In the genomic region with DNA sequence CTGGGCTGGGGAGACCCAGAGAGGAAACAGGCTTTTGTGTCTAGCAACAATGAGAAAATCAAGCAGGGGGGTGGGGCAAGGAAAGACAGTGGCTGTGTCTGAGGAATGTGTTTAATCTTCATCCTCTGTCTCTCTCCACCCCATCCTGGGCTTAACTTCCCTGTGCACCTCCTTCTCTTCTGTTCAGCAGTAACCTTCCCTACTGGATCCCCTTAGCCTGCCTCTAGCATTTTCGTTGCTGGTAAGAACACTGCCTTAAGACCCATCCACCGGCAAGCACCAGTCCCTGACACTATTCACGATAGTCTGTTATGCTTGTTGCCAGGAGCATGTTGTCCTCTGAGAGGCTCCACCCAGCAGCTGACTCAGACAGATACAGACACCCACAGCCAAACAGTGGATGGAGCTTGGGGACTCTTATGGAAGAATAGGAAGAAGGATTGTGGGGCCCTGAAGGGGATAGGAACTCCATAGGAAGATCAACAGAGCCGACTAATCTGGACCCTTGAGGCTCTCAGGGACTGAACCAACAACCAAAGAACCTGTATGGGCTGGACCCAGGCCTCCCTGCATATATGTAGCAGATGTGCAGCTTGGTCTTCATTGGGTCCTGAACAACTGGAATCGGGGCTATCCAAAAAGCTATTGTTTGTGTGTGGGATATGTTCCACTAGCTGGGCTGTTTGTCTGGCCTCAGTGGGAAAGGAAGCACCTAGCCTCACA, we compare ENCODE assay signal across 9 mouse cellular contexts. TPM values are rescaled to one million over a fixed set of nuclear protein-coding genes. Genes with fewer than 3 reads are reported as not detected.
DNase-seq lines count a peak whose midpoint lies in the region; ATAC-seq and TF ChIP-seq lines count a peak whose summit lies in the region.
"Had no signal": no experiment of that assay in that cellular context is flagged by ENCODE, and none has a peak within 500 bp of the region (broad histone marks: within the 10 kb centered on the region; RNA-seq: fewer than 3 reads in every experiment).

No protein-coding gene starts in this region.

- H3K9me3 ChIP-seq in midbrain, embryonic 10.5 days (replicated peaks) = no peaks in the 10 kb centered on the region; the same call in 1 of the 2 replicates
- H3K9me3 ChIP-seq in midbrain, embryonic 13.5 days = no peaks in the 10 kb centered on the region
- no peaks in the 10 kb centered on the region for H3K9me3 ChIP-seq in stomach, postnatal 0 days (ENCODE audit: control insufficient read depth, low read length)
- H3K9me3 ChIP-seq in forebrain, embryonic 14.5 days (replicated peaks; ENCODE audit: control insufficient read depth, low read length) = no peaks in the 10 kb centered on the region

- ATAC-seq in midbrain, embryonic 13.5 days = no peak
- ATAC-seq in stomach, postnatal 0 days (ENCODE audit: low FRiP score, low TSS enrichment) = peak; percentile 80
- ATAC-seq in forebrain, embryonic 14.5 days = no peak
- no peak for ATAC-seq in monocyte, adult 5-6 weeks (replicated peaks; ENCODE audit: insufficient number of reproducible peaks, low FRiP score, low TSS enrichment, poor library complexity, severe bottlenecking)

- no peaks in the 10 kb centered on the region for H3K27me3 ChIP-seq in midbrain, embryonic 10.5 days (ENCODE audit: low read depth, poor library complexity, severe bottlenecking)
- no peaks in the 10 kb centered on the region for H3K27me3 ChIP-seq in midbrain, embryonic 13.5 days
- H3K27me3 ChIP-seq in liver, adult 2 months (ENCODE audit: control insufficient read depth, insufficient read depth, low read length) = no peaks in the 10 kb centered on the region
- H3K27me3 ChIP-seq in stomach, postnatal 0 days (ENCODE audit: control insufficient read depth, insufficient read depth, low read length) = no peaks in the 10 kb centered on the region
- H3K27me3 ChIP-seq in forebrain, embryonic 14.5 days (replicated peaks; ENCODE audit: control insufficient read depth, insufficient read depth, low read length) = no peaks in the 10 kb centered on the region

- 30% methylated on average over 5 of the region's 5 CpGs for WGBS in midbrain, embryonic 10.5 days
- 18% methylated on average over 5 of the region's 5 CpGs for WGBS in midbrain, embryonic 13.5 days
- WGBS in liver, adult 2 months = 50% methylated on average over 5 of the region's 5 CpGs
- 25% methylated on average over 5 of the region's 5 CpGs for WGBS in stomach, postnatal 0 days
- WGBS in forebrain, embryonic 14.5 days = 30% methylated on average over 5 of the region's 5 CpGs

- TF ChIP-seq EP300 in stomach, postnatal 0 days (optimal IDR thresholded peaks at IDR 0.05) = no peak

- no peak for TF ChIP-seq POLR2A in liver, adult 2 months (IDR thresholded peaks at IDR 0.05; ENCODE audit: extremely low read depth, insufficient read depth, low read length)

- H3K79me2 ChIP-seq in liver, adult 2 months (ENCODE audit: control insufficient read depth, insufficient read depth, low read length) = no peaks in the 10 kb centered on the region

- H3K9ac ChIP-seq in midbrain, embryonic 13.5 days (replicated peaks) = no peak overlapping the region
- H3K9ac ChIP-seq in liver, adult 2 months (ENCODE audit: low read depth, low read length) = no peak overlapping the region
- H3K9ac ChIP-seq in stomach, postnatal 0 days (ENCODE audit: low read length) = no peak overlapping the region
- H3K9ac ChIP-seq in forebrain, embryonic 14.5 days (ENCODE audit: low read length) = no peak overlapping the region

- no peak overlapping the region for H3K4me3 ChIP-seq in midbrain, embryonic 10.5 days
- H3K4me3 ChIP-seq in midbrain, embryonic 13.5 days (replicated peaks) = no peak overlapping the region
- H3K4me3 ChIP-seq in liver, adult 2 months (ENCODE audit: insufficient read depth, low read depth, low read length) = no peak overlapping the region
- H3K4me3 ChIP-seq in stomach, postnatal 0 days (ENCODE audit: low read depth, low read length) = no peak overlapping the region
- H3K4me3 ChIP-seq in forebrain, embryonic 14.5 days (ENCODE audit: low read depth, low read length) = no peak overlapping the region

- peaks cover 13% of the 10 kb centered on the region for H3K4me1 ChIP-seq in midbrain, embryonic 10.5 days
- H3K4me1 ChIP-seq in midbrain, embryonic 13.5 days (replicated peaks) = peaks cover 7% of the 10 kb centered on the region
- peaks cover 4% of the 10 kb centered on the region for H3K4me1 ChIP-seq in liver, adult 2 months (ENCODE audit: control insufficient read depth, insufficient read depth, low read length)
- H3K4me1 ChIP-seq in stomach, postnatal 0 days (replicated peaks; ENCODE audit: control insufficient read depth, insufficient read depth) = no peaks in the 10 kb centered on the region
- no peaks in the 10 kb centered on the region for H3K4me1 ChIP-seq in forebrain, embryonic 14.5 days (ENCODE audit: control insufficient read depth, insufficient read depth, low read length)

- no peaks in the 10 kb centered on the region for H3K36me3 ChIP-seq in midbrain, embryonic 10.5 days
- H3K36me3 ChIP-seq in midbrain, embryonic 13.5 days = no peaks in the 10 kb centered on the region
- H3K36me3 ChIP-seq in liver, adult 2 months (ENCODE audit: control insufficient read depth, insufficient read depth, low read length) = no peaks in the 10 kb centered on the region
- H3K36me3 ChIP-seq in stomach, postnatal 0 days (ENCODE audit: control insufficient read depth, insufficient read depth, low read length) = no peaks in the 10 kb centered on the region
- no peaks in the 10 kb centered on the region for H3K36me3 ChIP-seq in forebrain, embryonic 14.5 days (ENCODE audit: control insufficient read depth, insufficient read depth, low read length)

- H3K27ac ChIP-seq in midbrain, embryonic 10.5 days (replicated peaks) = peak overlapping the region; percentile 72
- no peak overlapping the region for H3K27ac ChIP-seq in midbrain, embryonic 13.5 days
- H3K27ac ChIP-seq in liver, adult 2 months (replicated peaks; ENCODE audit: insufficient read depth, low read depth, low read length) = 0 out of 2 replicates have a peak overlapping the region, but pooled peaks have one; percentile 2
- peak overlapping the region; percentile 79 for H3K27ac ChIP-seq in stomach, postnatal 0 days (replicated peaks)
- H3K27ac ChIP-seq in forebrain, embryonic 14.5 days (ENCODE audit: low read depth, low read length) = no peak overlapping the region

- no peak for DNase-seq in midbrain, embryonic 10.5 days (ENCODE audit: low spot score)
- peak; percentile 69 to 74 for DNase-seq in heart, adult 18-20 months
- no peak for DNase-seq in liver, adult 2 months (ENCODE audit: extremely low read depth, low read depth, low spot score)
- DNase-seq in stomach, postnatal 0 days (ENCODE audit: low spot score) = no peak
- no peak for DNase-seq in forebrain, embryonic 14.5 days (ENCODE audit: low spot score)
- no peak for DNase-seq in left cerebral cortex, postnatal 10 days (ENCODE audit: extremely low spot score in 1 of 2, low spot score in 2 of 2)

- intact Hi-C loops in left cerebral cortex, postnatal 10 days (cut with DNase I) = no loop called here

- no peak for TF ChIP-seq CTCF in liver, adult 2 months (IDR thresholded peaks at IDR 0.05; ENCODE audit: low read depth, low read length)
- no peak for TF ChIP-seq CTCF in stomach, postnatal 0 days (IDR thresholded peaks at IDR 0.05; ENCODE audit: low read depth)

- no peak overlapping the region for H3K4me2 ChIP-seq in midbrain, embryonic 13.5 days (replicated peaks)
- H3K4me2 ChIP-seq in stomach, postnatal 0 days (replicated peaks; ENCODE audit: low read depth) = 0 out of 2 replicates have a peak overlapping the region, but pooled peaks have one; percentile 17
- no peak overlapping the region for H3K4me2 ChIP-seq in forebrain, embryonic 14.5 days (ENCODE audit: low read length)

RNA-seq across cellular contexts. Expression of a gene that starts 8.4 kb away (rescaled TPM):
- 0.21 and 0.39 TPM in 2 replicates for polyA plus RNA-seq in midbrain, embryonic 10.5 days (2016; fragmentation: Nextera tagmentation; extraction: Ambion mirVana)
- polyA plus RNA-seq in midbrain, embryonic 13.5 days (2015; fragmentation: Nextera tagmentation; extraction: Ambion mirVana) = not detected in 2 replicates
- not detected for total RNA-seq in heart, adult 18-20 months (2021)
- not detected in 2 replicates for total RNA-seq in liver, adult 2 months (2014; rRNA removed)
- polyA plus RNA-seq in liver, adult 2 months (2012; rRNA removed) = not detected in 2 replicates
- 1.2 and 1.5 TPM in 2 replicates for polyA plus RNA-seq in stomach, postnatal 0 days (2015; fragmentation: Nextera tagmentation; extraction: Ambion mirVana)
- polyA plus RNA-seq in forebrain, embryonic 14.5 days (2014; fragmentation: Nextera tagmentation; extraction: Ambion mirVana) = not detected in 2 replicates
- not detected in 3 replicates for total RNA-seq in monocyte, adult 5-6 weeks (2017)
- total RNA-seq in left cerebral cortex, postnatal 10 days (2021) = not detected
- polyA plus RNA-seq: forebrain, embryonic 11.5 days had no signal

RNA-seq across cellular contexts. Expression of a gene that starts 10.9 kb away (rescaled TPM):
- polyA plus RNA-seq in midbrain, embryonic 10.5 days (2016; fragmentation: Nextera tagmentation; extraction: Ambion mirVana) = 62.9 and 70.6 TPM in 2 replicates
- 29.7 and 30.4 TPM in 2 replicates for polyA plus RNA-seq in midbrain, embryonic 13.5 days (2015; fragmentation: Nextera tagmentation; extraction: Ambion mirVana)
- total RNA-seq in heart, adult 18-20 months (2021) = 10 to 100 TPM; 65.0 to 67.4 TPM
- total RNA-seq in liver, adult 2 months (2014; rRNA removed) = 220 and 240 TPM in 2 replicates
- polyA plus RNA-seq in liver, adult 2 months (2012; rRNA removed) = 618 and 693 TPM in 2 replicates
- polyA plus RNA-seq in stomach, postnatal 0 days (2015; fragmentation: Nextera tagmentation; extraction: Ambion mirVana) = 49.4 and 55.3 TPM in 2 replicates
- 53.0 and 60.9 TPM in 2 replicates for polyA plus RNA-seq in forebrain, embryonic 14.5 days (2014; fragmentation: Nextera tagmentation; extraction: Ambion mirVana)
- 34.4 to 64.6 TPM (median 37.8 TPM) in 3 replicates for total RNA-seq in monocyte, adult 5-6 weeks (2017)
- total RNA-seq in left cerebral cortex, postnatal 10 days (2021) = 10 to 100 TPM; 30.3 to 33.3 TPM

RNA-seq across cellular contexts. Expression of a gene that starts 37.2 kb away (rescaled TPM):
- polyA plus RNA-seq in midbrain, embryonic 10.5 days (2016; fragmentation: Nextera tagmentation; extraction: Ambion mirVana) = 1,780 and 2,044 TPM in 2 replicates
- polyA plus RNA-seq in midbrain, embryonic 13.5 days (2015; fragmentation: Nextera tagmentation; extraction: Ambion mirVana) = 1,587 and 1,677 TPM in 2 replicates
- 1,000 to 10,000 TPM; 1,354 to 1,581 TPM for total RNA-seq in heart, adult 18-20 months (2021)
- 248 and 362 TPM in 2 replicates for total RNA-seq in liver, adult 2 months (2014; rRNA removed)
- polyA plus RNA-seq in liver, adult 2 months (2012; rRNA removed) = 226 and 272 TPM in 2 replicates
- polyA plus RNA-seq in stomach, postnatal 0 days (2015; fragmentation: Nextera tagmentation; extraction: Ambion mirVana) = 715 and 750 TPM in 2 replicates
- polyA plus RNA-seq in forebrain, embryonic 14.5 days (2014; fragmentation: Nextera tagmentation; extraction: Ambion mirVana) = 1,462 and 1,472 TPM in 2 replicates
- total RNA-seq in monocyte, adult 5-6 weeks (2017) = 826 to 1,618 TPM (median 1,101 TPM) in 3 replicates
- total RNA-seq in left cerebral cortex, postnatal 10 days (2021) = 1,000 to 10,000 TPM; 1,675 to 1,723 TPM

RNA-seq across cellular contexts. Expression of a gene that starts 46.6 kb away (rescaled TPM):
- polyA plus RNA-seq in midbrain, embryonic 10.5 days (2016; fragmentation: Nextera tagmentation; extraction: Ambion mirVana) = 122 and 124 TPM in 2 replicates
- polyA plus RNA-seq in midbrain, embryonic 13.5 days (2015; fragmentation: Nextera tagmentation; extraction: Ambion mirVana) = 89.2 and 95.3 TPM in 2 replicates
- total RNA-seq in heart, adult 18-20 months (2021) = 10 to 100 TPM; 23.4 to 26.0 TPM
- total RNA-seq in liver, adult 2 months (2014; rRNA removed) = 43.0 and 45.9 TPM in 2 replicates
- polyA plus RNA-seq in liver, adult 2 months (2012; rRNA removed) = 69.7 and 73.0 TPM in 2 replicates
- polyA plus RNA-seq in stomach, postnatal 0 days (2015; fragmentation: Nextera tagmentation; extraction: Ambion mirVana) = 72.7 and 76.8 TPM in 2 replicates
- polyA plus RNA-seq in forebrain, embryonic 14.5 days (2014; fragmentation: Nextera tagmentation; extraction: Ambion mirVana) = 99.4 and 102 TPM in 2 replicates
- 26.7 to 47.1 TPM (median 39.0 TPM) in 3 replicates for total RNA-seq in monocyte, adult 5-6 weeks (2017)
- 10 to 100 TPM; 43.8 to 46.7 TPM for total RNA-seq in left cerebral cortex, postnatal 10 days (2021)

RNA-seq across cellular contexts. Expression of a gene that starts 48.8 kb away (rescaled TPM):
- polyA plus RNA-seq in midbrain, embryonic 10.5 days (2016; fragmentation: Nextera tagmentation; extraction: Ambion mirVana) = 0.76 and 1.5 TPM in 2 replicates
- 0.52 and 0.92 TPM in 2 replicates for polyA plus RNA-seq in midbrain, embryonic 13.5 days (2015; fragmentation: Nextera tagmentation; extraction: Ambion mirVana)
- under 1 TPM; 0.17 to 0.57 TPM for total RNA-seq in heart, adult 18-20 months (2021)
- total RNA-seq in liver, adult 2 months (2014; rRNA removed) = 0.13 TPM in 1 of 2 replicates, not detected in the other
- 0.02 TPM in 1 of 2 replicates, not detected in the other for polyA plus RNA-seq in liver, adult 2 months (2012; rRNA removed)
- 0.06 TPM in 2 replicates for polyA plus RNA-seq in stomach, postnatal 0 days (2015; fragmentation: Nextera tagmentation; extraction: Ambion mirVana)
- 0.61 TPM in 1 of 2 replicates, not detected in the other for polyA plus RNA-seq in forebrain, embryonic 14.5 days (2014; fragmentation: Nextera tagmentation; extraction: Ambion mirVana)
- 0.68 TPM in 1 of 3 replicates, not detected in the others for total RNA-seq in monocyte, adult 5-6 weeks (2017)
- total RNA-seq in left cerebral cortex, postnatal 10 days (2021) = under 1 TPM in 1 of 2 experiments, not detected in 1; 0.39 TPM

Comparison
In these comparisons a context has a peak if more than half of its experiments do, and no peak if none do; other contexts are left out.
1. H3K27ac ChIP-seq: peak in midbrain, embryonic 10.5 days (single experiment), liver, adult 2 months (single experiment) and stomach, postnatal 0 days (single experiment); none in midbrain, embryonic 13.5 days (single experiment) and forebrain, embryonic 14.5 days (single experiment).
2. DNase-seq: peak in heart, adult 18-20 months (2 of 2); none in midbrain, embryonic 10.5 days (single experiment), liver, adult 2 months (single experiment), stomach, postnatal 0 days (single experiment), forebrain, embryonic 14.5 days (single experiment) and left cerebral cortex, postnatal 10 days (0 of 2).